10 mouse cellular contexts compared by ENCODE assay signal in genomic region chr12:85531638-85532037, GRCm38 (mm10). TPM values are rescaled to one million over a fixed set of nuclear protein-coding genes. Genes with fewer than 3 reads are reported as not detected.
DNase-seq lines count a peak whose midpoint lies in the region; ATAC-seq and TF ChIP-seq lines count a peak whose summit lies in the region.
"Had no signal": no experiment of that assay in that cellular context is flagged by ENCODE, and none has a peak within 500 bp of the region (broad histone marks: within the 10 kb centered on the region; RNA-seq: fewer than 3 reads in every experiment).

No protein-coding gene starts in this region.

- H3K27me3 ChIP-seq in liver, embryonic 16.5 days (ENCODE audit: control insufficient read depth, insufficient read depth, low read depth, low read length) = no peaks in the 10 kb centered on the region
- H3K27me3 ChIP-seq in liver, embryonic 12.5 days (replicated peaks) = no peaks in the 10 kb centered on the region
- no peaks in the 10 kb centered on the region for H3K27me3 ChIP-seq in stomach, postnatal 0 days (ENCODE audit: control insufficient read depth, insufficient read depth, low read length)
- no peaks in the 10 kb centered on the region for H3K27me3 ChIP-seq in forebrain, embryonic 14.5 days (replicated peaks; ENCODE audit: control insufficient read depth, insufficient read depth, low read length)

- peak overlapping the region; percentile 70 for H3K27ac ChIP-seq in liver, embryonic 16.5 days (ENCODE audit: low read length)
- no peak overlapping the region for H3K27ac ChIP-seq in liver, embryonic 12.5 days
- peak overlapping the region; percentile 61 for H3K27ac ChIP-seq in brown adipose tissue, adult 24 weeks (replicated peaks; ENCODE audit: low read depth, low read length)
- peak overlapping the region; percentile 85 for H3K27ac ChIP-seq in stomach, postnatal 0 days (replicated peaks)
- H3K27ac ChIP-seq in forebrain, embryonic 14.5 days (ENCODE audit: low read depth, low read length) = no peak overlapping the region

- peak; percentile 56 for TF ChIP-seq CTCF in stomach, postnatal 0 days (IDR thresholded peaks at IDR 0.05; ENCODE audit: low read depth)

- H3K4me2 ChIP-seq in liver, embryonic 16.5 days (ENCODE audit: low read depth, low read length) = no peak overlapping the region
- no peak overlapping the region for H3K4me2 ChIP-seq in liver, embryonic 12.5 days
- H3K4me2 ChIP-seq in stomach, postnatal 0 days (replicated peaks; ENCODE audit: low read depth) = no peak overlapping the region
- H3K4me2 ChIP-seq in forebrain, embryonic 14.5 days (ENCODE audit: low read length) = no peak overlapping the region

- no peak overlapping the region for H3K4me3 ChIP-seq in liver, embryonic 16.5 days (ENCODE audit: low read depth, low read length)
- H3K4me3 ChIP-seq in liver, embryonic 12.5 days = no peak overlapping the region
- H3K4me3 ChIP-seq in brown adipose tissue, adult 24 weeks (ENCODE audit: insufficient read depth, low read depth, low read length) = no peak overlapping the region
- no peak overlapping the region for H3K4me3 ChIP-seq in stomach, postnatal 0 days (ENCODE audit: low read depth, low read length)
- no peak overlapping the region for H3K4me3 ChIP-seq in forebrain, embryonic 14.5 days (ENCODE audit: low read depth, low read length)

- no peaks in the 10 kb centered on the region for H3K4me1 ChIP-seq in liver, embryonic 16.5 days (ENCODE audit: control insufficient read depth, low read depth, low read length)
- peaks cover 6% of the 10 kb centered on the region; the same call in 1 of the 2 replicates for H3K4me1 ChIP-seq in liver, embryonic 12.5 days
- H3K4me1 ChIP-seq in brown adipose tissue, adult 24 weeks (ENCODE audit: control insufficient read depth, insufficient read depth, insufficient read length, low read length) = peaks cover 8% of the 10 kb centered on the region
- peaks cover 4% of the 10 kb centered on the region; the same call in 1 of the 2 replicates for H3K4me1 ChIP-seq in stomach, postnatal 0 days (replicated peaks; ENCODE audit: control insufficient read depth, insufficient read depth)
- H3K4me1 ChIP-seq in forebrain, embryonic 14.5 days (ENCODE audit: control insufficient read depth, insufficient read depth, low read length) = no peaks in the 10 kb centered on the region

- H3K9ac ChIP-seq in liver, embryonic 16.5 days (ENCODE audit: low read depth, low read length) = no peak overlapping the region
- H3K9ac ChIP-seq in liver, embryonic 12.5 days = no peak overlapping the region
- H3K9ac ChIP-seq in stomach, postnatal 0 days (ENCODE audit: low read length) = no peak overlapping the region
- H3K9ac ChIP-seq in forebrain, embryonic 14.5 days (ENCODE audit: low read length) = no peak overlapping the region

- no peak for TF ChIP-seq EP300 in stomach, postnatal 0 days (optimal IDR thresholded peaks at IDR 0.05)

- DNase-seq in CD4-positive, CD25-positive, alpha-beta regulatory T cell, adult 2 months (ENCODE audit: low read depth, low spot score) = peak; percentile 41
- no peak for DNase-seq in stomach, postnatal 0 days (ENCODE audit: low spot score)
- DNase-seq in left cerebral cortex, adult 11 months (ENCODE audit: low spot score) = no peak
- DNase-seq in forebrain, embryonic 14.5 days (ENCODE audit: low spot score) = no peak
- DNase-seq: cerebellum, postnatal 36 days; gastrocnemius, postnatal 14 days had no signal

- WGBS in liver, embryonic 16.5 days (ENCODE audit: insufficient replicate concordance) = 62% methylated on average over 1 of the region's 1 CpGs
- 59% methylated on average over 1 of the region's 1 CpGs for WGBS in liver, embryonic 12.5 days (ENCODE audit: insufficient replicate concordance)
- WGBS in stomach, postnatal 0 days = 86% methylated on average over 1 of the region's 1 CpGs
- 95% methylated on average over 1 of the region's 1 CpGs for WGBS in forebrain, embryonic 14.5 days

- no peaks in the 10 kb centered on the region for H3K9me3 ChIP-seq in liver, embryonic 16.5 days (replicated peaks; ENCODE audit: control insufficient read depth, low read length)
- no peaks in the 10 kb centered on the region for H3K9me3 ChIP-seq in liver, embryonic 12.5 days (replicated peaks)
- H3K9me3 ChIP-seq in stomach, postnatal 0 days (ENCODE audit: control insufficient read depth, low read length) = no peaks in the 10 kb centered on the region
- no peaks in the 10 kb centered on the region for H3K9me3 ChIP-seq in forebrain, embryonic 14.5 days (replicated peaks; ENCODE audit: control insufficient read depth, low read length)

- no peak for ATAC-seq in CD4-positive, CD25-positive, alpha-beta regulatory T cell, adult 4 months
- no peak for ATAC-seq in liver, embryonic 16.5 days (ENCODE audit: low read depth)
- ATAC-seq in liver, embryonic 12.5 days = no peak
- ATAC-seq in stomach, postnatal 0 days (ENCODE audit: low FRiP score, low TSS enrichment) = no peak
- no peak for ATAC-seq in forebrain, embryonic 14.5 days

- no peaks in the 10 kb centered on the region for H3K36me3 ChIP-seq in liver, embryonic 16.5 days (ENCODE audit: control insufficient read depth, insufficient read depth)
- no peaks in the 10 kb centered on the region for H3K36me3 ChIP-seq in liver, embryonic 12.5 days
- H3K36me3 ChIP-seq in stomach, postnatal 0 days (ENCODE audit: control insufficient read depth, insufficient read depth, low read length) = no peaks in the 10 kb centered on the region
- H3K36me3 ChIP-seq in forebrain, embryonic 14.5 days (ENCODE audit: control insufficient read depth, insufficient read depth, low read length) = no peaks in the 10 kb centered on the region

RNA-seq across cellular contexts. Expression of gene Fos, which starts 57.9 kb away (rescaled TPM):
- polyA plus RNA-seq in CD4-positive, CD25-positive, alpha-beta regulatory T cell, adult 4 months (2017; shearing (Covaris generic)) = 10 to 100 TPM; 11.3 to 39.0 TPM
- 1.1 and 1.6 TPM in 2 replicates for polyA plus RNA-seq in liver, embryonic 16.5 days (2015; fragmentation: Nextera tagmentation; extraction: Ambion mirVana)
- polyA plus RNA-seq in liver, embryonic 12.5 days (2016; fragmentation: Nextera tagmentation; extraction: Ambion mirVana) = 1.4 and 1.5 TPM in 2 replicates
- 10.7 and 154 TPM in 2 replicates for polyA plus RNA-seq in brown adipose tissue, adult 24 weeks (2012; ENCODE audit: insufficient read depth, insufficient read length, missing spikeins)
- 18.2 and 23.2 TPM in 2 replicates for polyA plus RNA-seq in stomach, postnatal 0 days (2015; fragmentation: Nextera tagmentation; extraction: Ambion mirVana)
- 1.2 and 1.4 TPM in 2 replicates for polyA plus RNA-seq in forebrain, embryonic 14.5 days (2014; fragmentation: Nextera tagmentation; extraction: Ambion mirVana)

Comparison
In these comparisons a context has a peak if more than half of its experiments do, and no peak if none do; other contexts are left out.
1. H3K27ac ChIP-seq: peak in liver, embryonic 16.5 days (single experiment), brown adipose tissue, adult 24 weeks (single experiment) and stomach, postnatal 0 days (single experiment); none in liver, embryonic 12.5 days (single experiment) and forebrain, embryonic 14.5 days (single experiment).